Mouse (Mus musculus) limb, embryonic 12.5 days (tissue): ENCODE results near the gene Ssrp1. TPM values are rescaled to one million over a fixed set of nuclear protein-coding genes. Genes with fewer than 3 reads are reported as not detected.

Source experiments
- ATAC-seq: fragments of 200-750 bp; cut with Nextera tagmentation; 2 replicates; pipeline ENCODE4 v1.8.0; 2017; ENCODE audit warnings: low read depth, moderate TSS enrichment; ENCODE audit not compliant: insufficient number of reproducible peaks, insufficient read depth, low FRiP score, low TSS enrichment
- H3K27ac ChIP-seq: fragments of 300-500 bp; sonication (generic); 2 replicates; pipeline ENCODE4 v1.5.1; 2016; ENCODE audit warnings: mild to moderate bottlenecking, moderate library complexity
- H3K27me3 ChIP-seq: fragments of 300-500 bp; sonication (generic); 2 replicates; pipeline ENCODE4 v1.6.1; 2016; ENCODE audit warnings: mild to moderate bottlenecking, moderate library complexity
- H3K36me3 ChIP-seq: fragments of 300-500 bp; sonication (generic); 2 replicates; pipeline ENCODE4 v1.6.1; 2016; ENCODE audit warnings: mild to moderate bottlenecking, moderate library complexity
- H3K4me1 ChIP-seq: fragments of 300-500 bp; sonication (generic); replicated peaks from 2 replicates; pipeline ENCODE4 v1.6.1; 2016
- H3K4me2 ChIP-seq: fragments of 300-500 bp; sonication (generic); 2 replicates; pipeline ENCODE4 v1.6.1; 2016; ENCODE audit warnings: mild to moderate bottlenecking, moderate library complexity
- H3K4me3 ChIP-seq: fragments of 300-500 bp; sonication (generic); replicated peaks from 2 replicates; pipeline ENCODE4 v1.5.1; 2016; ENCODE audit warnings: mild to moderate bottlenecking
- H3K9ac ChIP-seq: fragments of 300-500 bp; sonication (generic); replicated peaks from 2 replicates; pipeline ENCODE4 v1.6.1; 2016; ENCODE audit warnings: mild to moderate bottlenecking, moderate library complexity
- H3K9me3 ChIP-seq: fragments of 300-500 bp; sonication (generic); 2 replicates; pipeline ENCODE4 v1.6.1; 2016; ENCODE audit warnings: mild to moderate bottlenecking, moderate library complexity
- WGBS: fragments of 180-500 bp; shearing (Covaris S2); methylation state at CpG from one replicate; pipeline ENCODE4 v1.1.7; 2016; 5-methylcytosine and 5-hydroxymethylcytosine counted together
- polyA plus RNA-seq: library from polyadenylated mRNA; unstranded; fragments of >200 nt; fragmentation: Nextera tagmentation; extraction: Ambion mirVana; gene quantifications from 2 replicates; pipeline ENCODE4 v1.2.1, GENCODE M21; 2016

Ssrp1 gene
- polyA plus RNA-seq, 1 experiment from 2014 or later = 330 TPM

DNA sequence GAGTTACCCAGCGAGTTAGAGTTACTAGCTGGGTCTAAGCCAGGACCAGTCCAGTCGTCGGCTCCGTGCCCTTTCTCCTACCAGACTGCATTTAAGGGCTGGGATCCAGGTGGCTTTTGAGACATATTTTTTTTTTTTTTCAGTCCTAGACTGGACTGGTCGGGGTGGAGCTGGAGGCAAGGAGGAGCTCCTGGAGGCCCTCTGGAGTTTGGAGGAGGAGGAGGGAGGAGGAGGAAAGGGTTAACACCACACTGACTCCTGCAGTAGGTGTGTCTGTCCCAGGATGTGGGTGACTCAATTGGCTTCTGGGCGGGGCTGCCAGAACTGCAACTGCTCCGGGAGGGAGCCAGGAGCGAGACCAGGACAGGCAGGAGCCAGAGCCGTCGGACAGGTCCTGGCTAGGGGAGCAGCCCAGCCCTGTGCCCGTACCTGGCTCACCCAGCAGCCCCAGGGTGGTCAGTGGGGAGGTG, 23.6 kb downstream of the Ssrp1 start:
- Histone ChIP-seq H3K27me3 (no peaks in the 10 kb centered on the region), H3K9ac (peak overlapping the region; percentile 65), H3K36me3 (peaks cover 86% of the 10 kb centered on the region), H3K4me3 (peak overlapping the region; percentile 43), H3K4me1 (peaks cover 21% of the 10 kb centered on the region), H3K27ac (peak overlapping the region; percentile 87), H3K4me2 (peak overlapping the region; percentile 77), H3K9me3 (no peaks in the 10 kb centered on the region; the same call in 1 of the 2 replicates)
- peak; percentile 74 for ATAC-seq
- WGBS = 3% methylated on average over 11 of the region's 11 CpGs

GRCm38 (mm10) chr2:85061107-85061541, 24.1 kb downstream of the Ssrp1 start:
- H3K4me1 ChIP-seq = peaks cover 21% of the 10 kb centered on the region
- peak overlapping the region; percentile 43 for H3K4me3 ChIP-seq
- no peak; the same call in none of the 2 replicates for ATAC-seq
- peak overlapping the region; percentile 65 for H3K9ac ChIP-seq
- peak overlapping the region; percentile 87 for H3K27ac ChIP-seq
- H3K9me3 ChIP-seq = no peaks in the 10 kb centered on the region; the same call in 1 of the 2 replicates
- peaks cover 86% of the 10 kb centered on the region for H3K36me3 ChIP-seq
- peak overlapping the region; percentile 77 for H3K4me2 ChIP-seq
- no peaks in the 10 kb centered on the region for H3K27me3 ChIP-seq
- WGBS = 14% methylated on average over 10 of the region's 10 CpGs

DNA sequence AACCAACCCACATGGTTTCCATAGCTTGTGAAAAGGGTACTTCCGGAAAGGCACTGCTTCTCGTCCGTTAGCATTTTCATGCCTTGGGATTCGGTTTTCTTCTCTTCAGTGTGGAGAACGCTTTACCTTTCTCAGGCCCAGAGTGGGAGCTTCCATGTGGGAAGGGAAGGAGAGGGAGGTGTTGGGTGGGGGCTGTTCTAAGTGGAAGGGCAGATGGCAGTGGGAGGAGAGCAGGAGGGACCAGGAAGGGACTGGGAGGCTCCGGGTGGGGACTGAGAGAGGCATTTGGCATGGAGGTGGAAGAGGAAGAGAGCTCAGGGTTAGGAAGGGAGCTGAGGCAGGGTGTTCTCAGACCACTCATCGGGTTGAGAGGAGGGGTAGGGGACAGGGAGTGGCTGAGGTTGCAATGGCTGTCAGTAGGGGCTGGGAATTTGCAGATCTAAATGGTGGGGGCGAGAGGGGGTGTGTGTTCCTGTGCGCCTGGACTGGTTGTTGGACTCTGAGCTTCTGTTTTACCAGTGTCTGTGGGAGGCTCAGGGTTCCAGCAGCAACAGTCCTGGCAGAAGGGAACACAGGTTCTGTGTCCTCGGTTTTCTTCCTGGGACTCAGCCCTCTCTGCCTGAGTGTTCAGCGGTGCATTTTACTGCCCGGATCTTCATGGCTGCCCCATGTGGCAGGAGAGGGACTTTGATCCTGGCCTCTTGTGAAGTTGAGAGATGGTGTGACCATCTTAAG, 28.3 kb downstream of the Ssrp1 start:
- Histone ChIP-seq H3K36me3 (peaks cover 59% of the 10 kb centered on the region), H3K27ac (no peak overlapping the region), H3K4me2 (no peak overlapping the region), H3K9me3 (no peaks in the 10 kb centered on the region), H3K4me1 (peaks cover 15% of the 10 kb centered on the region), H3K27me3 (no peaks in the 10 kb centered on the region), H3K9ac (no peak overlapping the region), H3K4me3 (no peak overlapping the region)
- 65% methylated on average over 12 of the region's 12 CpGs for WGBS
- no peak for ATAC-seq

GRCm38 (mm10) chr2:85066937-85067336, 29.9 kb downstream of the Ssrp1 start:
- H3K4me2 ChIP-seq = no peak overlapping the region
- H3K36me3 ChIP-seq = peaks cover 68% of the 10 kb centered on the region
- H3K9ac ChIP-seq = no peak overlapping the region
- 93% methylated on average over 5 of the region's 5 CpGs for WGBS
- no peaks in the 10 kb centered on the region for H3K9me3 ChIP-seq
- no peak for ATAC-seq
- H3K27ac ChIP-seq = no peak overlapping the region
- H3K27me3 ChIP-seq = no peaks in the 10 kb centered on the region
- 0 out of 2 replicates have a peak, but pooled peaks cover 4% of the 10 kb centered on the region for H3K4me1 ChIP-seq
- H3K4me3 ChIP-seq = no peak overlapping the region

DNA sequence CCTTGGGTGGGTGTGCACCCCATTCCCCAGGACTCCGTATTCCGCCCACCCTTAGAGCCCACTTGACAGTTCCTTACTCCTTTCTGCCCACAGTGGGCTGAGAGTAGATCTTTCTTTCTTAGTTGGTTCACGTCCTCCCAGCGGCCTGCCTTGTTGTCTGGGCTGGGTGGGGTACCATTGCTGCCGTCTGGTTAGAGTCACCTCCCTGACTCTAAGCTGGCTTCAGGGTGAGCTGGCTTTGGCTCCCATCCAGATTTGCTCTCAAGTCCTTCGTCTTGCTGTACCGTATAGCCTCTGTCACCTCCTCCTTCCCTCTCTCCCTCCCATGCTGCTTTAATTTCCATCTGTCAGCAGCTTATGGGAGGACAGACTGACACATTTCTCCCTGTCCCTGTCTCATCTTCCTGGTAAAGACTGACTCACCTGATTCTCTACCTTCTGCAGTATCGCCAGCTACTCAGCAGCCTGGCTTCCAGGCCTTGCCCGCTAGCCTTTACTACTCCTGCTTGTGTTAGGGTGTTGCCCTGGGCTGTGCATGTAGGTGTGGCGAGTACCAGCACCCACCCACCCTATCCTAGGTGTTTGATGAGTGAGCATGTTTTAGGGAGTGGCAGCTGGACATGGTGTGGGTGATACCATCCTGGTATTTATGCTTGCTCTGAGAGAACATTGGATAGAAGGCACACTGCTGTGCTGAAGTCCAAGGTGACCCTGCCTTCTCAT, 31.0 kb downstream of the Ssrp1 start:
- no peaks in the 10 kb centered on the region for H3K9me3 ChIP-seq
- H3K4me2 ChIP-seq = no peak overlapping the region
- H3K4me3 ChIP-seq = no peak overlapping the region
- no peak overlapping the region for H3K9ac ChIP-seq
- ATAC-seq = no peak
- 0 out of 2 replicates have a peak, but pooled peaks cover 4% of the 10 kb centered on the region for H3K4me1 ChIP-seq
- peaks cover 68% of the 10 kb centered on the region for H3K36me3 ChIP-seq
- WGBS = 87% methylated on average over 10 of the region's 10 CpGs
- no peak overlapping the region for H3K27ac ChIP-seq
- H3K27me3 ChIP-seq = no peaks in the 10 kb centered on the region

GRCm38 (mm10) chr2:85068626-85069025, 31.6 kb downstream of the Ssrp1 start:
- Histone ChIP-seq H3K27ac (no peak overlapping the region), H3K36me3 (peaks cover 68% of the 10 kb centered on the region), H3K4me1 (0 out of 2 replicates have a peak, but pooled peaks cover 4% of the 10 kb centered on the region), H3K9me3 (no peaks in the 10 kb centered on the region), H3K9ac (no peak overlapping the region), H3K4me3 (no peak overlapping the region), H3K4me2 (no peak overlapping the region), H3K27me3 (no peaks in the 10 kb centered on the region)
- 90% methylated on average over 2 of the region's 2 CpGs for WGBS
- no peak for ATAC-seq

DNA sequence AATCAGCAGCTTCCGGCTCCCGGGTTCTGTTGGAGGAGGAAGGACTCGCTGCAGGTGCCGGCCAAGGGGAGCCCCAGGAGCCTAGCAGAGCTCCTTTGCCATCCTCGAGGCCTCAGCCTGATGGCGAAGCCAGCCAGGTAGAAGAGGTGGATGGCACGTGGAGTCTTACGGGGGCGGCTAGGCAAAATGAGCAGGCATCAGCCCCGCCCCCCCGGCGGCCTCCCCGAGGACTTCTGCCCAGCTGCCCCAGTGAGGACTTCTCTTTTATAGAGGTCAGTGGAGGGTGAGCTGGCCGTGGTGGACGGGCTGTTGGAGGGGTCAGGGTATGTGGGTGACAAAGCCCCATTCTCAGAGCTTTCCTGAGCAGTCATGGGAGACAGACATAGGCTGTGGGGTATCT, 33.1 kb downstream of the Ssrp1 start:
- no peak overlapping the region for H3K4me3 ChIP-seq
- ATAC-seq = no peak
- no peak overlapping the region for H3K4me2 ChIP-seq
- H3K27me3 ChIP-seq = no peaks in the 10 kb centered on the region
- H3K9ac ChIP-seq = no peak overlapping the region
- 0 out of 2 replicates have a peak overlapping the region, but pooled peaks have one; percentile 23 for H3K27ac ChIP-seq
- H3K4me1 ChIP-seq = no peaks in the 10 kb centered on the region
- WGBS = 69% methylated on average over 15 of the region's 15 CpGs
- H3K9me3 ChIP-seq = no peaks in the 10 kb centered on the region
- peaks cover 67% of the 10 kb centered on the region for H3K36me3 ChIP-seq

DNA sequence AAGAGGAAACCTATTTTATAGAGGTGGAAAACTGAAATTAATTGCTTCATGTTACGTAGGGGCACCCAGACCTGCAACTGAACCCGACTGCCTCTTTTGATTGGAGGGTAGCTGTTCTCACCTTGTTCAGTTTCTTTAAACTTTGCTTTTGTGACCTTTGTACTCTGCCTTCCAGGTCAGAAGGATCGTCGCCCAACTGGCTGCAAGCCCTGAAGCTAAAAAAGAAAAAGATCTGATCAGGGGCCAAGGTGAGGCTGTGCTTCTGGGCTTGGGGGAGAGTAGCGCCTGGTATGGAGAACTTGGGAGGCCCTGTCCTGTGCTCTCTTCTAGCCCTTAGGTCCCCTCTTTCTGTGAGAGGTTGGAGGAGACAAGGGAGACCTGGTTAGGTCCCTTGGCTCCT, 34.9 kb downstream of the Ssrp1 start:
- ATAC-seq = no peak
- WGBS = 87% methylated on average over 5 of the region's 5 CpGs

GRCm38 (mm10) chr2:85073751-85074150, 36.7 kb downstream of the Ssrp1 start:
- Histone ChIP-seq H3K9ac (no peak overlapping the region), H3K4me1 (no peaks in the 10 kb centered on the region), H3K9me3 (no peaks in the 10 kb centered on the region), H3K4me3 (no peak overlapping the region), H3K4me2 (no peak overlapping the region), H3K27ac (no peak overlapping the region), H3K27me3 (no peaks in the 10 kb centered on the region), H3K36me3 (peaks cover 52% of the 10 kb centered on the region)
- 90% methylated on average over 5 of the region's 5 CpGs for WGBS
- no peak for ATAC-seq

More for the DNA sequence above, 34.9 kb downstream of the Ssrp1 start:
- H3K4me3 ChIP-seq = no peak overlapping the region
- no peaks in the 10 kb centered on the region for H3K4me1 ChIP-seq
- H3K27ac ChIP-seq = no peak overlapping the region
- no peaks in the 10 kb centered on the region for H3K9me3 ChIP-seq
- peaks cover 55% of the 10 kb centered on the region for H3K36me3 ChIP-seq
- H3K27me3 ChIP-seq = no peaks in the 10 kb centered on the region
- no peak overlapping the region for H3K4me2 ChIP-seq
- H3K9ac ChIP-seq = no peak overlapping the region

- Histone ChIP-seq H3K27ac (no peak overlapping the region), H3K27me3 (no peaks in the 10 kb centered on the region), H3K4me1 (0 out of 2 replicates have a peak, but pooled peaks cover 3% of the 10 kb centered on the region), H3K9ac (no peak overlapping the region), H3K4me2 (no peak overlapping the region), H3K36me3 (no peaks in the 10 kb centered on the region), H3K9me3 (no peaks in the 10 kb centered on the region), H3K4me3 (no peak overlapping the region)
- 67% methylated on average over 11 of the region's 11 CpGs for WGBS
- ATAC-seq = no peak
These were observed 51.9 kb downstream of the Ssrp1 start for GRCm38 (mm10) chr2:85088716-85089646.
